Mouse (Mus musculus): Measurements from ENCODE around the gene Chodl. TPM values are rescaled to one million over a fixed set of nuclear protein-coding genes. Genes with fewer than 3 reads are reported as not detected.

The Chodl gene
- polyA plus RNA-seq (2014; fragmentation: Nextera tagmentation; extraction: Ambion mirVana): 0.23 and 0.39 TPM in 2 replicates

- H3K9me3 ChIP-seq (ENCODE audit: control insufficient read depth, low read length): no peaks in the 10 kb centered on the region
- peak within 1 kb of the TSS; percentile 67 for H3K4me2 ChIP-seq
- no peaks in the 10 kb centered on the region for H3K36me3 ChIP-seq (ENCODE audit: control insufficient read depth, insufficient read depth, low read length)
- WGBS: 13% methylated on average over 19 of the region's 19 CpGs
- H3K4me1 ChIP-seq (replicated peaks; ENCODE audit: control insufficient read depth, insufficient read depth, low read length): no peaks in the 10 kb centered on the region
- peaks cover 5% of the 10 kb centered on the region for H3K27me3 ChIP-seq (replicated peaks; ENCODE audit: control insufficient read depth, insufficient read depth, low read length)
- DNase-seq (ENCODE audit: low spot score) (peak; percentile 31), ATAC-seq (replicated peaks; ENCODE audit: low FRiP score) (peak; percentile 20; the same call in 1 of the 2 replicates)
- no peak within 1 kb of the TSS for H3K27ac ChIP-seq (ENCODE audit: low read depth, low read length)
- peak within 1 kb of the TSS; percentile 23 for H3K4me3 ChIP-seq (ENCODE audit: low read depth, low read length)
- no peak within 1 kb of the TSS for H3K9ac ChIP-seq (ENCODE audit: low read depth, low read length)
Measured at GRCm38 (mm10) chr16:78930382-78931286, at the start of gene Chodl. Chodl (plus strand) TSS chr16:78930948.

GRCm38 (mm10) chr16:78922644-78923043 is 8.1 kb upstream of the Chodl start:
- Histone ChIP-seq H3K9ac (ENCODE audit: low read depth, low read length) (no peak overlapping the region), H3K4me3 (ENCODE audit: low read depth, low read length) (no peak overlapping the region), H3K27ac (ENCODE audit: low read depth, low read length) (no peak overlapping the region), H3K4me2 (no peak overlapping the region), H3K36me3 (ENCODE audit: control insufficient read depth, insufficient read depth, low read length) (no peaks in the 10 kb centered on the region), H3K27me3 (replicated peaks; ENCODE audit: control insufficient read depth, insufficient read depth, low read length) (no peaks in the 10 kb centered on the region), H3K9me3 (ENCODE audit: control insufficient read depth, low read length) (no peaks in the 10 kb centered on the region), H3K4me1 (replicated peaks; ENCODE audit: control insufficient read depth, insufficient read depth, low read length) (no peaks in the 10 kb centered on the region)
- DNase-seq (ENCODE audit: low spot score): no peak
- WGBS: 67% methylated on average over 5 of the region's 5 CpGs
- ATAC-seq (replicated peaks; ENCODE audit: low FRiP score): no peak

- H3K9me3 ChIP-seq (ENCODE audit: control insufficient read depth, low read length): no peaks in the 10 kb centered on the region
- no peaks in the 10 kb centered on the region for H3K4me1 ChIP-seq (replicated peaks; ENCODE audit: control insufficient read depth, insufficient read depth, low read length)
- ATAC-seq (replicated peaks; ENCODE audit: low FRiP score) (no peak), DNase-seq (ENCODE audit: low spot score) (peak; percentile 32)
- H3K9ac ChIP-seq (ENCODE audit: low read depth, low read length): no peak overlapping the region
- H3K27ac ChIP-seq (ENCODE audit: low read depth, low read length): no peak overlapping the region
- peaks cover 5% of the 10 kb centered on the region for H3K27me3 ChIP-seq (replicated peaks; ENCODE audit: control insufficient read depth, insufficient read depth, low read length)
- peak overlapping the region; percentile 23 for H3K4me3 ChIP-seq (ENCODE audit: low read depth, low read length)
- 15% methylated on average over 16 of the region's 16 CpGs for WGBS
- H3K4me2 ChIP-seq: peak overlapping the region; percentile 67
- H3K36me3 ChIP-seq (ENCODE audit: control insufficient read depth, insufficient read depth, low read length): no peaks in the 10 kb centered on the region
Measured at GRCm38 (mm10) chr16:78931287-78932025, 708 bp downstream of the Chodl start.

GRCm38 (mm10) chr16:78934298-78934697 is 3.5 kb downstream of the Chodl start:
- no peak overlapping the region for H3K4me3 ChIP-seq (ENCODE audit: low read depth, low read length)
- 82% methylated on average over 2 of the region's 2 CpGs for WGBS
- no peaks in the 10 kb centered on the region for H3K9me3 ChIP-seq (ENCODE audit: control insufficient read depth, low read length)
- no peak overlapping the region for H3K9ac ChIP-seq (ENCODE audit: low read depth, low read length)
- H3K36me3 ChIP-seq (ENCODE audit: control insufficient read depth, insufficient read depth, low read length): no peaks in the 10 kb centered on the region
- no peaks in the 10 kb centered on the region for H3K4me1 ChIP-seq (replicated peaks; ENCODE audit: control insufficient read depth, insufficient read depth, low read length)
- peaks cover 5% of the 10 kb centered on the region for H3K27me3 ChIP-seq (replicated peaks; ENCODE audit: control insufficient read depth, insufficient read depth, low read length)
- H3K4me2 ChIP-seq: no peak overlapping the region
- no peak for DNase-seq (ENCODE audit: low spot score)
- no peak for ATAC-seq (replicated peaks; ENCODE audit: low FRiP score)
- no peak overlapping the region for H3K27ac ChIP-seq (ENCODE audit: low read depth, low read length)

- no peak for DNase-seq (ENCODE audit: low spot score)
- no peaks in the 10 kb centered on the region for H3K9me3 ChIP-seq (ENCODE audit: control insufficient read depth, low read length)
- no peak overlapping the region for H3K4me2 ChIP-seq
- H3K4me3 ChIP-seq (ENCODE audit: low read depth, low read length): no peak overlapping the region
- ATAC-seq (replicated peaks; ENCODE audit: low FRiP score): no peak
- no peaks in the 10 kb centered on the region for H3K4me1 ChIP-seq (replicated peaks; ENCODE audit: control insufficient read depth, insufficient read depth, low read length)
- WGBS: 69% methylated on average over 8 of the region's 8 CpGs
- H3K36me3 ChIP-seq (ENCODE audit: control insufficient read depth, insufficient read depth, low read length): no peaks in the 10 kb centered on the region
- H3K27ac ChIP-seq (ENCODE audit: low read depth, low read length): no peak overlapping the region
- no peak overlapping the region for H3K9ac ChIP-seq (ENCODE audit: low read depth, low read length)
- H3K27me3 ChIP-seq (replicated peaks; ENCODE audit: control insufficient read depth, insufficient read depth, low read length): no peaks in the 10 kb centered on the region
Measured at GRCm38 (mm10) chr16:78937755-78938154, 7.0 kb downstream of the Chodl start.

- ATAC-seq (replicated peaks; ENCODE audit: low FRiP score): no peak
- no peak overlapping the region for H3K27ac ChIP-seq (ENCODE audit: low read depth, low read length)
- H3K27me3 ChIP-seq (replicated peaks; ENCODE audit: control insufficient read depth, insufficient read depth, low read length): no peaks in the 10 kb centered on the region
- H3K4me2 ChIP-seq: no peak overlapping the region
- no peak overlapping the region for H3K4me3 ChIP-seq (ENCODE audit: low read depth, low read length)
- no peaks in the 10 kb centered on the region for H3K4me1 ChIP-seq (replicated peaks; ENCODE audit: control insufficient read depth, insufficient read depth, low read length)
- DNase-seq (ENCODE audit: low spot score): no peak
- no peak overlapping the region for H3K9ac ChIP-seq (ENCODE audit: low read depth, low read length)
- 78% methylated on average over 4 of the region's 4 CpGs for WGBS
- no peaks in the 10 kb centered on the region for H3K36me3 ChIP-seq (ENCODE audit: control insufficient read depth, insufficient read depth, low read length)
- H3K9me3 ChIP-seq (ENCODE audit: control insufficient read depth, low read length): no peaks in the 10 kb centered on the region
Measured at GRCm38 (mm10) chr16:78950359-78950758, 19.6 kb downstream of the Chodl start.

GRCm38 (mm10) chr16:78957434-78957833 is 26.7 kb downstream of the Chodl start:
- Histone ChIP-seq H3K4me3 (ENCODE audit: low read depth, low read length) (no peak overlapping the region), H3K4me1 (replicated peaks; ENCODE audit: control insufficient read depth, insufficient read depth, low read length) (no peaks in the 10 kb centered on the region), H3K27me3 (replicated peaks; ENCODE audit: control insufficient read depth, insufficient read depth, low read length) (no peaks in the 10 kb centered on the region), H3K4me2 (no peak overlapping the region), H3K9ac (ENCODE audit: low read depth, low read length) (no peak overlapping the region), H3K27ac (ENCODE audit: low read depth, low read length) (no peak overlapping the region), H3K36me3 (ENCODE audit: control insufficient read depth, insufficient read depth, low read length) (no peaks in the 10 kb centered on the region), H3K9me3 (ENCODE audit: control insufficient read depth, low read length) (no peaks in the 10 kb centered on the region)
- no peak for ATAC-seq (replicated peaks; ENCODE audit: low FRiP score)
- no peak for DNase-seq (ENCODE audit: low spot score)
- 73% methylated on average over 2 of the region's 2 CpGs for WGBS

GRCm38 (mm10) chr16:78969091-78969731 is 38.5 kb downstream of the Chodl start:
- Histone ChIP-seq H3K9me3 (ENCODE audit: control insufficient read depth, low read length) (no peaks in the 10 kb centered on the region), H3K4me2 (no peak overlapping the region), H3K4me3 (ENCODE audit: low read depth, low read length) (no peak overlapping the region), H3K27me3 (replicated peaks; ENCODE audit: control insufficient read depth, insufficient read depth, low read length) (no peaks in the 10 kb centered on the region), H3K9ac (ENCODE audit: low read depth, low read length) (no peak overlapping the region), H3K27ac (ENCODE audit: low read depth, low read length) (no peak overlapping the region), H3K36me3 (ENCODE audit: control insufficient read depth, insufficient read depth, low read length) (no peaks in the 10 kb centered on the region), H3K4me1 (replicated peaks; ENCODE audit: control insufficient read depth, insufficient read depth, low read length) (no peaks in the 10 kb centered on the region)
- ATAC-seq (replicated peaks; ENCODE audit: low FRiP score): no peak
- WGBS: 34% methylated on average over 13 of the region's 13 CpGs
- DNase-seq (ENCODE audit: low spot score): no peak

Data from liver, embryonic 11.5 days (tissue).